Mouse (Mus musculus) CH12.LX (cell line): Measurements from ENCODE around the gene Filip1l. TPM values are rescaled to one million over a fixed set of nuclear protein-coding genes. Genes with fewer than 3 reads are reported as not detected.

Experiments
- DNase-seq: peaks from one replicate; pipeline ENCODE4 v3.0.0-alpha.2; 2013; ENCODE audit errors: extremely low read depth
- H3K27ac ChIP-seq: 2 replicates; pipeline ENCODE4 v1.5.1; 2012; ENCODE audit warnings: low read depth, mild to moderate bottlenecking, control low read depth, moderate library complexity; ENCODE audit not compliant: insufficient read depth
- H3K27me3 ChIP-seq: replicated peaks from 2 replicates; pipeline ENCODE3; 2012; ENCODE audit warnings: inconsistent platforms
- H3K36me3 ChIP-seq, 2 experiments: replicated peaks in 1 of 2; 2 replicates each; pipeline versions ENCODE3 to v1.6.1; 2012; ENCODE audit warnings: inconsistent platforms in 1 of 2, low read length in 1 of 2, mild to moderate bottlenecking in 1 of 2, mixed read lengths in 1 of 2, moderate library complexity in 1 of 2; ENCODE audit not compliant: control insufficient read depth in 1 of 2, insufficient read depth in 1 of 2
- H3K4me1 ChIP-seq, 2 experiments: 2 replicates each; pipeline ENCODE4 v1.6.1; 2012; ENCODE audit warnings: inconsistent platforms in 1 of 2, moderate library complexity in 1 of 2; ENCODE audit not compliant: insufficient read depth in 2 of 2, control insufficient read depth in 1 of 2
- H3K4me2 ChIP-seq: 2 replicates; pipeline ENCODE4 v1.6.1; 2012; ENCODE audit warnings: low read depth, mild to moderate bottlenecking, control low read depth; ENCODE audit not compliant: poor library complexity, insufficient read depth, severe bottlenecking
- H3K4me3 ChIP-seq, 3 experiments: fragments of 150-350 bp in 1 of 3; sonication (generic) in 1 of 3; replicated peaks in 1 of 3; 2 replicates each; pipeline versions ENCODE3 to v1.5.1; 2011 to 2012; ENCODE audit warnings: low read depth in 2 of 3, low read length in 2 of 3, mild to moderate bottlenecking in 2 of 3, moderate library complexity in 2 of 3, control low read depth in 1 of 3, improper control_type of control experiment in 1 of 3, inconsistent platforms in 1 of 3, mixed read lengths in 1 of 3; ENCODE audit not compliant: poor library complexity in 1 of 3
- H3K79me2 ChIP-seq: replicated peaks from 2 replicates; pipeline ENCODE4 v1.6.1; 2012; ENCODE audit warnings: mild to moderate bottlenecking, moderate library complexity; ENCODE audit not compliant: control insufficient read depth, poor library complexity, insufficient read depth, severe bottlenecking; ENCODE audit errors: extremely low read depth
- H3K9ac ChIP-seq: 2 replicates; pipeline ENCODE4 v1.6.1; 2012; ENCODE audit warnings: low read depth, mild to moderate bottlenecking, control low read depth, moderate library complexity; ENCODE audit not compliant: insufficient read depth
- H3K9me3 ChIP-seq: replicated peaks from 2 replicates; pipeline ENCODE3; 2012; ENCODE audit warnings: low read length, inconsistent platforms, mixed read lengths
- CHD1 ChIP-seq: IDR thresholded peaks from 2 replicates; pipeline ENCODE4 v1.6.1; 2012; ENCODE audit warnings: low read depth, low read length, improper control_type of control experiment, inconsistent platforms
- CHD2 ChIP-seq: IDR thresholded peaks from 2 replicates; pipeline ENCODE4 v1.6.1; 2011; ENCODE audit warnings: low read length, improper control_type of control experiment
- CTCF ChIP-seq, 2 experiments: IDR thresholded peaks in 1 of 2; conservative IDR thresholded peaks in 1 of 2; 2 replicates each; pipeline ENCODE4 v1.5.1; 2011 to 2012; ENCODE audit warnings: low read depth in 2 of 2, low read length in 2 of 2, improper control_type of control experiment in 1 of 2, inconsistent platforms in 1 of 2, mild to moderate bottlenecking in 1 of 2, moderate library complexity in 1 of 2
- E2F4 ChIP-seq: IDR thresholded peaks from 2 replicates; pipeline ENCODE4 v1.6.1; 2011; ENCODE audit warnings: low read depth, low read length, improper control_type of control experiment; ENCODE audit not compliant: insufficient replicate concordance
- ELF1 ChIP-seq: IDR thresholded peaks from 2 replicates; pipeline ENCODE4 v1.6.1; 2014; ENCODE audit warnings: low read depth, mild to moderate bottlenecking, inconsistent platforms, low read length, improper control_type of control experiment
- ETS1 ChIP-seq: conservative IDR thresholded peaks from 2 replicates; pipeline ENCODE4 v1.6.1; 2012; ENCODE audit warnings: low read depth, mild to moderate bottlenecking, inconsistent platforms, low read length, improper control_type of control experiment, moderate library complexity
- HCFC1 ChIP-seq: IDR thresholded peaks from 2 replicates; pipeline ENCODE4 v1.6.1; 2012; ENCODE audit warnings: low read depth, mild to moderate bottlenecking, inconsistent platforms, low read length, improper control_type of control experiment
- IRF4 ChIP-seq: IDR thresholded peaks from 2 replicates; pipeline ENCODE4 v1.6.1; 2014; ENCODE audit warnings: low read depth, mild to moderate bottlenecking, inconsistent platforms, low read length, improper control_type of control experiment
- JUN ChIP-seq: IDR thresholded peaks from 2 replicates; pipeline ENCODE4 v1.6.1; 2011; ENCODE audit warnings: low read depth, mild to moderate bottlenecking, low read length, improper control_type of control experiment, moderate library complexity; ENCODE audit not compliant: insufficient read depth
- KAT2A ChIP-seq: IDR thresholded peaks from 2 replicates; pipeline ENCODE4 v1.6.1; 2012; ENCODE audit warnings: low read length, improper control_type of control experiment, inconsistent platforms; ENCODE audit not compliant: insufficient replicate concordance
- MAFK ChIP-seq: IDR thresholded peaks from 2 replicates; pipeline ENCODE4 v1.6.1; 2011; ENCODE audit warnings: low read length, improper control_type of control experiment; ENCODE audit not compliant: insufficient replicate concordance
- MAX ChIP-seq: IDR thresholded peaks from 2 replicates; pipeline ENCODE4 v1.6.1; 2011; ENCODE audit warnings: low read length, improper control_type of control experiment
- MEF2A ChIP-seq: IDR thresholded peaks from 2 replicates; pipeline ENCODE4 v1.6.1; 2014; ENCODE audit warnings: low read depth, mild to moderate bottlenecking, inconsistent platforms, low read length, improper control_type of control experiment, borderline replicate concordance
- MYC ChIP-seq: IDR thresholded peaks from 2 replicates; pipeline ENCODE4 v1.6.1; 2011; ENCODE audit warnings: low read depth, mild to moderate bottlenecking, improper control_type of control experiment, low read length
- POLR2A ChIP-seq: IDR thresholded peaks from 2 replicates; pipeline ENCODE4 v1.6.1; 2011; ENCODE audit warnings: low read depth, mild to moderate bottlenecking, improper control_type of control experiment, low read length
- RAD21 ChIP-seq: IDR thresholded peaks from 2 replicates; pipeline ENCODE4 v1.6.1; 2011; ENCODE audit warnings: low read depth, mild to moderate bottlenecking, low read length, improper control_type of control experiment, moderate library complexity
- RCOR1 ChIP-seq: conservative IDR thresholded peaks from 2 replicates; pipeline ENCODE4 v1.6.1; 2012; ENCODE audit warnings: low read depth, mild to moderate bottlenecking, inconsistent platforms, low read length, improper control_type of control experiment
- SMC3 ChIP-seq: IDR thresholded peaks from 2 replicates; pipeline ENCODE4 v1.6.1; 2011; ENCODE audit warnings: low read depth, low read length, improper control_type of control experiment
- TBP ChIP-seq: conservative IDR thresholded peaks from 2 replicates; pipeline ENCODE4 v1.6.1; 2011; ENCODE audit warnings: low read depth, low read length, improper control_type of control experiment
- TCF12 ChIP-seq: IDR thresholded peaks from 2 replicates; pipeline ENCODE4 v1.6.1; 2014; ENCODE audit warnings: low read depth, mild to moderate bottlenecking, inconsistent platforms, low read length, improper control_type of control experiment
- USF1 ChIP-seq: IDR thresholded peaks from 2 replicates; pipeline ENCODE4 v1.6.1; 2014; ENCODE audit warnings: low read depth, mild to moderate bottlenecking, inconsistent platforms, low read length, improper control_type of control experiment
- USF2 ChIP-seq: conservative IDR thresholded peaks from 2 replicates; pipeline ENCODE4 v1.6.1; 2011; ENCODE audit warnings: low read depth, low read length, improper control_type of control experiment
- ZC3H11A ChIP-seq: IDR thresholded peaks from 2 replicates; pipeline ENCODE4 v1.6.1; 2012; ENCODE audit warnings: low read depth, mild to moderate bottlenecking, inconsistent platforms, low read length, improper control_type of control experiment
- ZKSCAN1 ChIP-seq: IDR thresholded peaks from 2 replicates; pipeline ENCODE4 v1.6.1; 2012; ENCODE audit warnings: low read depth, inconsistent platforms, low read length, improper control_type of control experiment, borderline replicate concordance
- ZNF384 ChIP-seq: IDR thresholded peaks from 2 replicates; pipeline ENCODE4 v1.6.1; 2012; ENCODE audit warnings: low read depth, low read length, improper control_type of control experiment, inconsistent platforms
- dilution Hi-C: fragments of 300-500 bp; cut with MboI; formaldehyde crosslinking; loops from 2 replicates; pipeline ENCODE4 v1.14.3; 2020; ENCODE audit warnings: low sequenced_read_pairs; ENCODE audit not compliant: extremely low pct_unique_long_range_greater_than_20kb, extremely low pct_ligation_motif_present
- in situ Hi-C: fragments of 300-500 bp; cut with MboI; formaldehyde crosslinking; loops from 3 replicates; pipeline ENCODE4 v1.14.3; 2019; ENCODE audit warnings: low sequenced_read_pairs, low pct_ligation_motif_present, low pct_unique_long_range_greater_than_20kb, mixed read lengths
- polyA plus RNA-seq: library from polyadenylated mRNA; unstranded; fragments of >175 nt; gene quantifications from 2 replicates; pipeline ENCODE4 v1.2.1, GENCODE M21; 2012; ENCODE audit warnings: low read depth; ENCODE audit not compliant: insufficient read length
- total RNA-seq, 2 experiments: library from RNA; depleted of rRNA; stranded (reverse); fragments of 300-350 nt in 1 of 2; fragments of >200 nt in 1 of 2; gene quantifications; 2 replicates each; pipeline ENCODE4 v1.2.3; 2012 to 2014

The Filip1l gene
- total and polyA plus RNA-seq, 3 experiments: 2.1 to 17.6 (median 5.7) TPM

- TF ChIP-seq ETS1: no peak
Measured at GRCm38 (mm10) chr16:57606444-57607227, 253.7 kb downstream of the Filip1l start, which contains the start of gene Cmss1 (continued).

- peak; percentile 60 for DNase-seq
- Histone ChIP-seq H3K79me2 (no peaks in the 10 kb centered on the region), H3K27me3 (peaks cover 49% of the 10 kb centered on the region), H3K4me3 (no peak overlapping the region), H3K36me3 (no peaks in the 10 kb centered on the region), H3K9me3 (peaks cover 9% of the 10 kb centered on the region), H3K27ac (no peak overlapping the region), H3K4me1 (peaks cover 3 to 6% of the 10 kb centered on the region in 2 experiments), H3K4me2 (no peak overlapping the region), H3K9ac (no peak overlapping the region)
- in situ Hi-C loops (loop anchor here (25.0 kb wide), 1 partner anchor 1026 kb away; the partner anchor contains the start of gene E330017A01Rik), dilution Hi-C loops (loop anchor here (25.0 kb wide), 1 partner anchor 374 kb away; the partner anchor contains the start of gene Tbc1d23)
- no peak for TF ChIP-seq ZKSCAN1
- TF ChIP-seq USF1: no peak
- no peak for TF ChIP-seq JUN
- no peak for TF ChIP-seq TBP
- no peak for TF ChIP-seq MAFK
- TF ChIP-seq SMC3: peak; percentile 38; the same call in 1 of the 2 replicates
- no peak for TF ChIP-seq TCF12
- TF ChIP-seq MEF2A: no peak
- TF ChIP-seq KAT2A: no peak
- no peak for TF ChIP-seq ELF1
- no peak for TF ChIP-seq USF2
- no peak for TF ChIP-seq HCFC1
- no peak for TF ChIP-seq CHD1
- TF ChIP-seq POLR2A: no peak
- peak; percentile 84 to 93 for TF ChIP-seq CTCF (conservative IDR thresholded peaks at IDR 0.05 in 1 of 2, IDR thresholded peaks at IDR 0.05 in 1 of 2; ENCODE audit: low read depth in 2 of 2, low read length in 2 of 2)
- TF ChIP-seq IRF4: no peak
- no peak for TF ChIP-seq ZNF384
- no peak for TF ChIP-seq RCOR1
- TF ChIP-seq MYC: no peak
- TF ChIP-seq ZC3H11A: no peak
- TF ChIP-seq RAD21: peak; percentile 55
- no peak for TF ChIP-seq E2F4
- TF ChIP-seq MAX: no peak
- TF ChIP-seq CHD2: no peak
Measured at GRCm38 (mm10) chr16:57611768-57612167, 258.9 kb downstream of the Filip1l start.

Other genes starting within 250 kb of the Filip1l start
- gene Tomm70a, start 231.4 kb upstream of the Filip1l start, total RNA-seq (2012; rRNA removed): 112 and 127 TPM in 2 replicates
- 194 and 216 TPM in 2 replicates for gene Tomm70a, start 231.4 kb upstream of the Filip1l start, total RNA-seq (2014; rRNA removed)
- gene Tomm70a, start 231.4 kb upstream of the Filip1l start, polyA plus RNA-seq: 129 TPM in 2 replicates
- 59.4 and 60.1 TPM in 2 replicates for gene Nit2, start 185.8 kb upstream of the Filip1l start, total RNA-seq (2012; rRNA removed)
- 90.9 and 93.3 TPM in 2 replicates for gene Nit2, start 185.8 kb upstream of the Filip1l start, total RNA-seq (2014; rRNA removed)
- 71.8 and 84.4 TPM in 2 replicates for gene Nit2, start 185.8 kb upstream of the Filip1l start, polyA plus RNA-seq
- gene Tbc1d23, start 121.6 kb upstream of the Filip1l start, total RNA-seq (2012; rRNA removed): 21.2 and 24.4 TPM in 2 replicates
- gene Tbc1d23, start 121.6 kb upstream of the Filip1l start, total RNA-seq (2014; rRNA removed): 38.8 and 42.5 TPM in 2 replicates
- 24.7 and 31.5 TPM in 2 replicates for gene Tbc1d23, start 121.6 kb upstream of the Filip1l start, polyA plus RNA-seq
- gene Tmem30c, start 60.2 kb upstream of the Filip1l start, total RNA-seq (2012; rRNA removed): not detected in 2 replicates
- 0.07 TPM in 1 of 2 replicates, not detected in the other for gene Tmem30c, start 60.2 kb upstream of the Filip1l start, total RNA-seq (2014; rRNA removed)
- 0.16 TPM in 2 replicates for gene Tmem30c, start 60.2 kb upstream of the Filip1l start, polyA plus RNA-seq